Mouse (Mus musculus) cerebellum, adult 9-10 months (tissue): Measurements from ENCODE around the gene Usp54.

Experiments
- DNase-seq: peaks from one replicate; pipeline ENCODE4 v3.0.0; 2022

The Usp54 gene

DNA sequence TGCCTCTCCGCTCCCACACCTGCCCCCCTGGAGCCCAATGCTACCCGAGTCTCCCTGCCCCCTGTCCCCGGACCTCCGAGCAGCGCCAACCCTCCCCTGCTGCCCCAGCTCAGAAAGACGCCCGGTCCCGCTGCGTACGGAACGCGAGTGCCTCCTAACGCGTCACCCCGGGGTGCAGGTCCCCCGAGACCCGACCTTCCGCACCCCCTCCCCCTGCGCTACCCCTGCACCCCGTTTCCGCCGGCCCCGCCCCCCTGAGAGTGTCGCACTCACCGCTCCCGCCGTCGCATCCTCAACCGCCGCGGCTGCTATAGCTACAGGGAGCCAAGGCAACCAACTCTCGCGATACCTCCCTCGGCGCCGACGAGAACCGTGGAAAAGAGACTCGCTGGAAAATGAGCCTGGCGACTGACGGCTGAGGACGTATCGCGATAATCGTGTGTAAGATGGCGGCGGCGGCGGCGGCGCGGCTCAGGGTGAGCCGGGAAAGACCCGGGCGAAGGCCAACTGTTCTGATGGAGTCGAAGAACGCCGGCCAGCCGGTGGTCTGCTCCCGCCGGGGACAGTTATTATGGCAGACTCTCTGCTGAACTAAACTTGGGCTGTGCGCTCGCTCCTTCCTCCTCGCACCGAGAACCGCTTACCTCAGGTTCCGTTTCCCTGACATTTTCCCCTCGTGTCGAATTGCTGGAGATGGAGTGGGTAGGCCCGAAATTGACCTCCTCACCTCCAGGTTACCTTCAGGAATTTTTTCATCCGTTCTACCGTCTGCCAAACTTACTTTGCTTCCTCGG lies at the start of gene Usp54:
Gene Usp54 (minus strand): TSS at position 420 of the 794 bp plus-strand sequence.
- DNase-seq, result peak; percentile 98

DNA sequence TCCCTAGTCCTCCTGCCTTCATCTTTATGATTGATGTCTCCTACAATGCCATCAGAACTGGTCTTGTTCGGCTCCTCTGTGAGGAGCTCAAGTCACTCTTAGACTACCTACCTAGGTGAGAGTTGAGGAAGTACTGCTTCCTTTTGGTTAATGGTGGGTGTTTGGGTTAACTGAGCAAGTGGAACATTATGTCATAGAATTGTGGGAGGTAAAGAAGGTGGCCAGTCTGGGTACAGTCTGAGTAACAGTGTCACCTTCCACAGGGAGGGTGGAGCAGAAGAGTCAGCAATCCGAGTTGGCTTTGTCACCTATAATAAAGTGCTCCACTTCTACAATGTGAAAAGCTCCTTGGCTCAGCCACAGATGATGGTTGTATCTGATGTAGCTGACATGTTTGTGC lies 48.1 kb upstream of the Usp54 start:
- no peak for DNase-seq

- no peak for DNase-seq
Observed at GRCm38 (mm10) chr14:20686576-20686975, 45.7 kb upstream of the Usp54 start.

DNA sequence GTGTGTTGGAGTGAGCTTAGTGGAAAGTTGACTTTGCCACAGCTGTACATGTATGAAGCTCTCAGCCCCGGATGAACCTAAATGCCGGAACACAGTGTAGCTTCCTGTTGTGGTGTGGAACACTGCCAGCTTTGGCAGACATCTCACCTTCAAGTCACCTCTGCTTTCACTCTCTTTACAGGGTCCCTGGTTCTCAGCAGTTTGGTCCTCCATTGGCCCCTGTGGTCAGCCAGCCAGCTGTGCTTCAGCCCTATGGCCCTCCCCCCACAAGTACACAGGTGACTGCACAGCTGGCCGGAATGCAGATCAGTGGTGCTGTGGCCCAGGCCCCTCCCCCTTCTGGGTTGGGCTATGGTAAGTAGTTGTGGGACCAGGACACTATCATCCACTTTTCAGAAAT lies 41.6 kb upstream of the Usp54 start:
- no peak for DNase-seq

DNA sequence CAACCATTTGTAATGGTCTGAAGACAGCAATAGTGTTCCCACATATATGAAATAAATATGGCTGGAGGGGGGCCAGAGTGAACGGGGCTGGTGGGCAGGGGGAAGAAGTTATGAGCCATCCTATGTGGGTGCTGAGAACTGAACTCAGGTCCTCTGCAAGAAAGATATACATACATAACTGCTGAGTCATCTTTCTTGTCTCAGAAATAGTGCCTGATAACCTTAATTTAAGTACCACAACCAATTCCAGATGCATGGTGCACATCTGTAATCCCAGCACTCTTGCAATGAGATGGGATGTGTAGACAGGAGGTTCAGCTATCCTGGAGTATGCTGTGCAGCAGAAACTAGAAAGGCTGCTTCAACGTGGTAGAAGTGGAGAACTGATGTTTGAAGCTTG lies 40.9 kb upstream of the Usp54 start:
- DNase-seq, result no peak

GRCm38 (mm10) chr14:20677906-20678305 lies 37.0 kb upstream of the Usp54 start:
- DNase-seq, result no peak

DNA sequence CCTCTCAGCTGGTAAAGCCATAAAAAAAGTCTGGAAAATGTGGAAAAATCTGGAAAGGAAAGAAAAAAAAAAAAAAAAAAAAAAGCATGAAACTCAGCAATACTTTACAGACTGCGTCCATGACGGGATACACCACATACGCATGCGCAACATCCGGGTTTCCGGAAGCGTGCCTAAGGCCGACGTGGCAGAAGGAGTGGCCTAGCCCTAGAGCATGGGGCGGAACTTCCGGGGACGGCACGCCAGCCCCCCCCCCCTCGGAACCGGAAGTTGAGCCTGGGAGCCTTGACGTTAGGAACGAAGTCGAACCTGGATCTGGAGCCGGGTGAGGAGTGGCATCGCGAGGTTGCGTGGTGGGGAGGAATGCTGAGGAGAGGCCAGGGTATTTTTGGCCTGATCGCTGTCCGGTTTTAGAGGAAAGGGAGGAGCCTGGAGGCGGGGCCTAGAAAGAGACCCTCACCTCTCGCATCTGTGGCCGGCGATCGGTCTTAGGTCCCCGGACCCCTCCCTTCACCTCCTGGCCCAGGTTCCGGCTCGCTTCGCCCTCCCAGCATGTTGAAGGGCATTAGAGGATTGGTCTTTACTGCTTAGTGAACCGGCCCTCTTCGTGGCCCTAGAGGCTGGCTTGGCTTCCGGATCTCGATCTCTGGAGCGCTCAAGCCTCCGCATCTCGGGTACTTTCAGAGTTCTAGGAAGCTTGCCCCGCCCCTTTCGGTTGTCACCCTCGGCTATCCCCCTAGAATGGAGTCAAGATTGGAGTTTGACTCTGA lies 33.4 kb upstream of the Usp54 start, which contains the start of gene Sec24c:
Gene Sec24c (plus strand): TSS at position 245 of the 770 bp plus-strand sequence.
- peak; percentile 95 for DNase-seq

DNA sequence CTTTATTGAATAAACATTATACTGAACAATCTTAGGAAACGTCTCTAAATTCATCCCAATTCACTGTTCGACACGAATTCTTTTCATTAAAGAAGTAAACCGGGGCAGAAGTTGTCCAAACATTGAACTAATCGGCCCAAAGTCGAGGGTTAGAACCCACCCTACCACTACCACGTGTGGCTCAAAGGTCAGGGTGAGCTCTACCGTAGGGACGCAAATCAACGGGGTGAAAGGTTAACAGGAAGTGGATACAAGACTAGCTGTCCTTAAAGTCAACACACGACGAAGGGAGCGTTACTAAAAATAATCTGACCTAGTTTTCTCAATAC lies 32.8 kb upstream of the Usp54 start:
- DNase-seq, result no peak

- peak; percentile 67 for DNase-seq
Observed at GRCm38 (mm10) chr14:20672990-20673389, 32.1 kb upstream of the Usp54 start.

GRCm38 (mm10) chr14:20668154-20668810 lies 27.4 kb upstream of the Usp54 start, which contains the start of gene Synpo2l:
Gene Synpo2l (minus strand): TSS chr14:20668354.
- DNase-seq, result no peak

DNA sequence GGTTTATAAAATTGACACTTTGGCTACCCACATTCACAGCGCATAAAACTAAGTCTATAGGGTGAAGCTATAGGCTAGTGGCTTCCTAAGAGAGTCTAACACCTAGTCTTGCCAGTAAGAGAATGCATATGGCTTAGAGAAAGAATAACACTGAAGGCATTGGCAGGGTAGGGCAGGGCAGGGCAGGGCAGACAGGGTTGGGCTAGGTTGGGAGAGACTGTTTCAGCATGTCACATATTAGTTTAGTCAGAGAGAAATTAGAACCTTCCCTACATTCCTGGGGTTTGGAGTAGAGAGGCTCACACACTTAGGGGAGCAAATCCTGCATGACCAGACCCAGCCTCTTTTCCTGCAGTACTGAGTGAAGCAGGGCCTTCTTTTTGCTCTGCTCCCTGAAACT lies 26.6 kb upstream of the Usp54 start:
- no peak for DNase-seq

DNA sequence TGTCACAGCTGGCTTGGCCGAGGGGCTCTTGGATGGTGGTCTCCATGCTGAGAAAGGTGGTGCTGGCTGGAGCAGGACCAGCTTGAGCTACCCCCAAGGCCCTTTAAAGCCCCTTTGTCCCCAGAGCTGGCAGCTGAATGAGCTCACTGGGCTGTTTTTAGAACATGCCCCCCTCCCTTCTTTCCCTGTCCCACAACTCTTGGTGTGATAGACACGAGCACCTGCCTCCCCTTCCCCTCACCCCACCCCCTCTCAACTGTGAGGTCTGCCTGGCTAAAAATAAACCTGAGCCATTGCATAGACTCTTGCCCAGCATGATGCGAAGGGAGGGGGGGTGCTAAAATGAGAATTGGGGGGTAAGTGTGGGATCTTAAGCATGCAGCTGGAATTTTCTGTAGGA lies 23.6 kb upstream of the Usp54 start:
- no peak for DNase-seq

- DNase-seq, result no peak
Observed at GRCm38 (mm10) chr14:20663601-20664000, 22.7 kb upstream of the Usp54 start.

DNA sequence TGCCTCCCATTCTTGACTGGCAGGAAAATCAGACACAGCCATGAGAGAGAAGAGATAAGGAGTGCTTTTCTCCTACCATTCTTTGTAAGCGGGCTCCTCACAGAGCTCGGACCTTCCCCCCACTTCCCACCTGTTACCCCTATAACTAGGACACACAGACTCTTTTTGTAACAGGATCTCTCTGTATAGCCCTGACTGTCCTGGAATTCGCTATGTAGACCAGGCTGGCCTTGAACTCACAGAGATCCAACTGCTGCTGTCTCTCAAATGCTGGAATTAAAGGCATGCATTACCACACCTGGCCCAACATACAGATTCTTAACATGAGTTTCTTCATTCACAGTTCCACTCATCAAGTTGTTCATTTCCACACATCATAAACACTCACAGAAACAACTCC lies 21.9 kb upstream of the Usp54 start:
- DNase-seq, result no peak

DNA sequence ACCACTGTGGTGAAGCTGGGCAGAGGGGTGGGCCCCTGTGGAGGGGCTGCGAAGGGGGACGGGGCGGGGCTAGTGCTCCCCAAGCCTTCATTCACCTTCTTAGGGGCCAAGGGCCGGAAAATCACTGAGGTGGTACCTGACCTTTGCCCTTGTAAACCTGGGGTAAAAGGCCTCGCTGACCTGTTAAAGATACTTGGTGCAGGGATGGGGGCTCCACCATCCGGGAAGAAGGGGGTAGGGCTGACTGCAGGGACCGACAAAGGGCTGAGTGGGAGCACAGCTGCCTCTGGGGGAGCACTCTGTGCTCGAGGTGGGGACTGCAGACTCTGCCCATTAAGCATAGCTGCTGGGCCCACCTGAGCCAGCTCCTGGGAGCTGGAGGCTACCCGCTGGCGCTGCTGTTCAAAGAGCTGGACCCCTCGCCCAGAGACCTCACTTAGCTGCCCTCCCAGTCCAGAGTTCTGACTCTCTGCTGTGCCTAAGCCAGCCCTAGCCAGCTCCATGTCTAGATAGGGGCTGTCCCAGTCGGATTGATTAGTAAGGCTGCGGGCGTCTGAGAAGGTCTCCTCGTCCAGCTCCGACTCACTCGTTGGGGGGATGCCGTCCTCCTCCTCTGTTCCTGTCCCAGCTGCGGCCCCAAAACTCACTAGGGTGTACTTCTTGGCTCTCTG lies 20.9 kb upstream of the Usp54 start:
- no peak for DNase-seq

GRCm38 (mm10) chr14:20660827-20661660 lies 20.2 kb upstream of the Usp54 start:
- peak; percentile 98 for DNase-seq

DNA sequence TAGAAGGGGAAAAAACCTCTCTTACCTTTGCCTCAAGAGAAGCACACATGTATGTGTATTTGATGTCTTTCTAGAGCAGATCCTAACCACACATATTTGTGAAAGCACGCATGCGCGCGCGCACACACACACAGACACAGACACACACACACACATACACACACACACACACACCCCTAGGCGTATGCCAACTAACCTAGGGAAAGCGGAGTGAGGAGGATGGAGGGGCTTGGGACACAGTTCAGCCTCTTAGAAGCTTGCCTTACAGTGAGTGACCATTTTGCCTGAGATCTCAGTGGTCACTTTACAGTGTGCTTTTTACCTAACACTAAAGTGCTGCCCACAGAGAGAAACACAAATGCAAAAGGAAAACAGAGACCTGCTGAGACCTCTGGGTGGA lies 18.8 kb upstream of the Usp54 start:
- no peak for DNase-seq

- DNase-seq, result no peak
Observed at GRCm38 (mm10) chr14:20658902-20659301, 18.0 kb upstream of the Usp54 start.

DNA sequence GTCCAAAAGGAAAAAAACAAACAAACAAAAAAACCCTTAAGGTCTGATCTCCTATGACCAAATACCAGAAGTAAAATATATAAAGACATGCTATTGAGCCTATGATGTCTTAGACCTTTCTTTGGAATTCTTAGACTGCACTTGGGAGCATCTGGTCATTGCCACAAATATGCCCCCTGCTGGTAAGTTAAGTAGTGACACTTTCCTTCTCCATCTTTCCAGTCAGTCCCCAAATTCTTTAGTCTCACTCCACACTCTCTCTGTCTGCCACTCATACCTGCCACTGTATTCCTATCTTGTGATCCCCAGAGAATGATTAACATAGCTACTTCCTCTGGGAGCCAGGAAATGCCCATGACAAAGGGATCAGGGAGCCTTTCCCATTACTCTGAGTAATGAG lies 17.5 kb upstream of the Usp54 start:
- peak; percentile 58 for DNase-seq

GRCm38 (mm10) chr14:20656361-20656760 lies 15.5 kb upstream of the Usp54 start, which contains the start of gene Myoz1:
Gene Myoz1 (minus strand): TSS chr14:20656540.
- no peak for DNase-seq

DNA sequence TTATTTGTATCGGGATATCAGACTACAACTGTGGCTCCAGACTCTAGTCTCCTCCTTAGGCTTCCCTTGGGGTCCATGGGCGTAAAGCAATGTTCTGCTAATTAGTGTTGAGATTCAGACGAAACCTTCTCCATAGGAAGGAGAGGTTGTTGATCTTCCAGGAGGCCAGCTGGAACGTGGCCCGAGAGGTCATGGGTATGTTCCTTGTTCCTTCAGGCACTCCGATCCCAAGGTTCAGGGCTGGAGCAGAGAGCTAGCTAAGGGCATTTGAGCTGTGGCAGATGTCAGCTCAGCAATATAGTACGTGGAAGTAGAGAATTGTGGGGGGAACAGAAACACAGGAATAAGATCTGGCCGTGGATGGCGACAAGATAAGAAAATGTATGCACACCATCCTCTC lies 14.9 kb upstream of the Usp54 start:
- DNase-seq, result no peak
